Mouse (Mus musculus): ENCODE results near the gene Large1. TPM values are rescaled to one million over a fixed set of nuclear protein-coding genes. Genes with fewer than 3 reads are reported as not detected.

The Large1 gene
- polyA plus RNA-seq, 1 experiment from 2014 or later = 14.8 TPM

DNA sequence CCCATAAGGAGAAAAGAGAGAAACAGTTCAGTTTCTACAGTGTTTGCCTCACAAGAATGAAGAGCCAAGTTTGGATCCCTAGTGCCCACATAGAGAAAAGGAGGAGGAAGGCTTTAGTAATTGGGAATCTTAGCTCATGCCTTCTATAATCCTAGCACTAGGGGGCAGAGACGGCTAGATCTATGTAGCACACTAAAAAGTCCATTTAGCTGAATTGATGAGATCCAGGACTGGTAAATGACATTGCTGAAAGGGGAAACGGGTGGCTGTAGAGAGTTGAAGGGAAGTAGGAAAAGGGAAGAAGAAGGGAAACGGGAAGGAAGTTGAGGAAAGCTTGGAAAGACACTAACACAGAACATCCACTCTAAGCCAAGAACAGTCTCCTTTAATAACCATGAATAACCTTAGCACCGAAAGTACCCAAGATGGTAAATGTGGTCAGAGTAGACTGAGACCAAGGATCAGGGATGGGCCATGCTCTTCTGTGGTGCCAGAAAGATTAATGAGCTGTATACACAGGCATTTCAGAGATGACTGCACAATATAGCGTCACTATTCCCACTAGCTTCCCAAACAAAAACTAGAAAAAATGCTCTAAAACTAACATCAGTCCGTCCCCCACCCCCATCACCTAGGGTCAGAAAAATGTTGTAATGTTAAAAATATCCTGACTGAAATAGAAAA, 119.8 kb downstream of the Large1 start:
- Histone ChIP-seq H3K27ac (ENCODE audit: low read length) (no peak overlapping the region), H3K4me3 (ENCODE audit: low read depth, low read length) (no peak overlapping the region), H3K4me2 (ENCODE audit: low read length) (no peak overlapping the region), H3K9ac (ENCODE audit: low read depth, low read length) (no peak overlapping the region), H3K4me1 (ENCODE audit: control insufficient read depth, insufficient read depth, low read length) (no peaks in the 10 kb centered on the region), H3K9me3 (replicated peaks; ENCODE audit: control insufficient read depth, low read length, poor library complexity, severe bottlenecking) (no peaks in the 10 kb centered on the region), H3K36me3 (ENCODE audit: control insufficient read depth, insufficient read depth, low read length) (no peaks in the 10 kb centered on the region), H3K27me3 (ENCODE audit: control insufficient read depth, insufficient read depth, low read depth, low read length) (no peaks in the 10 kb centered on the region)
- WGBS = 64% methylated on average over 6 of the region's 6 CpGs
- peak; percentile 82 for ATAC-seq

DNA sequence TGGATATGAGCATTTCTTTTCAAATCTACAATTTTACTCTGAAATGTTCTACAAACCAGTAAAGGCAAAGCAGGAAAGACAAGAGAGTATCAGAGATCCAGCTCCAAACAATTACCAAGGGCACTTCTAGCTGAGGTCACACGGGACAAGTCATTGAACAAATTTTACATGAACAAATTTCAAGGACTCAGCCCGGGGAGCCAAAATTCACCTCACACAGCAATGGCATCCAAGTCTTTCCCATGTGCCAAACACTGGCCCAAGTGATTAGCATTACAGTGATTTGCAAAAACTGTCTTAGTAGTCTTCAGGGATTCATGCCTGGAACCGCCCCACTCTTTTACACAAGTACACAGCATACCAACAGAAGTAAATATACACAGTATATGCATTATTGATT, 126.5 kb downstream of the Large1 start:
- Histone ChIP-seq H3K9ac (ENCODE audit: low read depth, low read length) (no peak overlapping the region), H3K36me3 (ENCODE audit: control insufficient read depth, insufficient read depth, low read length) (no peaks in the 10 kb centered on the region), H3K4me1 (ENCODE audit: control insufficient read depth, insufficient read depth, low read length) (peaks cover 4% of the 10 kb centered on the region; the same call in 1 of the 2 replicates), H3K9me3 (replicated peaks; ENCODE audit: control insufficient read depth, low read length, poor library complexity, severe bottlenecking) (no peaks in the 10 kb centered on the region), H3K27me3 (ENCODE audit: control insufficient read depth, insufficient read depth, low read depth, low read length) (no peaks in the 10 kb centered on the region), H3K4me3 (ENCODE audit: low read depth, low read length) (no peak overlapping the region), H3K4me2 (ENCODE audit: low read length) (no peak overlapping the region), H3K27ac (ENCODE audit: low read length) (no peak overlapping the region)
- WGBS = 83% methylated on average over 3 of the region's 3 CpGs
- ATAC-seq = no peak

DNA sequence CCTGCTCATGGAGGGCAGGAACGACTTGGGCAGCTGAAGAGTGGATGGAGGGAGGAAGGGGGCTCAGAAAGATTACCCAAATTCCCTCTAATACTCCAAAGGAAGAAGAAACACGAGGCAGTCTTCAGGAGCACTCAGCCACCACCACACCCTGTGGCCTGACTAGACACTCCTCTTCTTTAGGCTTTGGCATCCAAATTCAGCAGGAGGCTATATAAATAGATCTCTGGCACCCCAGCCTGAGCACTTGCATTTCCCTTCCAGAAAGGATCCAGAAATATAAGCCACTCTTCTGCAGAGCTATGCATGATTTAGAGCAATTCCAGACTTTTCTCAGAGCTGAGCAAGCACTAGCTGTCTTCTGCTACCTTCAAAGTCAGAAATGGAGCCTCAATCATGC, 127.7 kb downstream of the Large1 start:
- no peak overlapping the region for H3K4me2 ChIP-seq (ENCODE audit: low read length)
- no peak overlapping the region for H3K9ac ChIP-seq (ENCODE audit: low read depth, low read length)
- no peaks in the 10 kb centered on the region for H3K27me3 ChIP-seq (ENCODE audit: control insufficient read depth, insufficient read depth, low read depth, low read length)
- no peak for ATAC-seq
- H3K27ac ChIP-seq (ENCODE audit: low read length) = no peak overlapping the region
- H3K4me3 ChIP-seq (ENCODE audit: low read depth, low read length) = no peak overlapping the region
- H3K4me1 ChIP-seq (ENCODE audit: control insufficient read depth, insufficient read depth, low read length) = peaks cover 4% of the 10 kb centered on the region; the same call in 1 of the 2 replicates
- no peaks in the 10 kb centered on the region for H3K9me3 ChIP-seq (replicated peaks; ENCODE audit: control insufficient read depth, low read length, poor library complexity, severe bottlenecking)
- H3K36me3 ChIP-seq (ENCODE audit: control insufficient read depth, insufficient read depth, low read length) = no peaks in the 10 kb centered on the region
- 54% methylated on average over 2 of the region's 2 CpGs for WGBS

DNA sequence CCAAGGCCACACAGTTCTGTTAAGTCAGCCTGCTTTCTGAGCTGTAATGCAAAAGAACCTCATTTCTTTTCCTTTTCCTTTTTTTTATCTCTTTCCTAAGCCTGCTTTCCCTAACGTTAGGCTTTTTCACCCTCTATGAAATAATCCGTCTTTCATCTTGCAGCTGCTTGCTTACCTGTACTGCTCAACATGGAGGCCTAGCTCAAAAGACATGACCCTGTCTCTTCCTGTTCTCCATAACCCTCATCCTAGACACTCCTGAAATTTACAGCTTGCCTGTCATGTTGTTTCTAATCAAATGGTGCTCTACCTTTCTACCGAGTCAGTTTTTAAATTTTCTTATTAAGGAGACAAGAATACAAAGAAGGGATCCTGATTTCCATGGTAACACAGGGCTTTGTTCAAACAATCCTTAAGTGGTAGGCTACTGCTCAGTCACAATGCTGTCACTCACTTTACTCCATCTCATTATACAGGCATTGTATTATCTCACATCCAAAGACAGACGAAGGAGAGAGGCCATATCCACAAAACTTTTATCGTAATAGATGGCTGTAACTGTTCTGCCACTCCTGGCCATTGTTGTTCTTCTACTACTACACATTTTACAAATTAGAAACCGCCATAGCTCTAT, 134.0 kb downstream of the Large1 start:
- Histone ChIP-seq H3K9ac (ENCODE audit: low read depth, low read length) (no peak overlapping the region), H3K4me3 (ENCODE audit: low read depth, low read length) (no peak overlapping the region), H3K4me1 (ENCODE audit: control insufficient read depth, insufficient read depth, low read length) (0 out of 2 replicates have a peak, but pooled peaks cover 6% of the 10 kb centered on the region), H3K27ac (ENCODE audit: low read length) (peak overlapping the region; percentile 17; the same call in 1 of the 2 replicates), H3K36me3 (ENCODE audit: control insufficient read depth, insufficient read depth, low read length) (no peaks in the 10 kb centered on the region), H3K27me3 (ENCODE audit: control insufficient read depth, insufficient read depth, low read depth, low read length) (no peaks in the 10 kb centered on the region), H3K4me2 (ENCODE audit: low read length) (no peak overlapping the region), H3K9me3 (replicated peaks; ENCODE audit: control insufficient read depth, low read length, poor library complexity, severe bottlenecking) (no peaks in the 10 kb centered on the region)
- peak; percentile 78; the same call in 1 of the 2 replicates for ATAC-seq
- 30% methylated on average over 6 of the region's 6 CpGs for WGBS

DNA sequence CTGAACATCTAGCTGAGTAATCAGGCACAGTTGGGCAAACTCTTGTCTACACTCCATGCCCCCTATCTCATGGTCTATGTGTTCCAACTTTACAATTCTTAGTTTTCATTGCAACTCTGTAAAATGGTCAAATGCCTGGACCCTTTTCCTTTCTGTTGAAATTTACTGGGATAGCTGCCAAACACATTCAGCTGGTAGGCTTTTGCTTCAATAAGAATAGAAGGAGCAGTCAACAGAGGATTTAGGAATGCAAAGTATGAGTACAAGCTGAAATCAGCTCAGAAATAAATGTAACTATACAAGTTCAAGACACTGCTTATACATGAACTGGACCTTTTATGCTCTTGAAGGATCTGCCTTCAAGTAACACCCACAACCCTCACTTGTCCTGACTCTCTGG, 146.5 kb downstream of the Large1 start:
- H3K27me3 ChIP-seq (ENCODE audit: control insufficient read depth, insufficient read depth, low read depth, low read length) = no peaks in the 10 kb centered on the region
- no peak overlapping the region for H3K4me3 ChIP-seq (ENCODE audit: low read depth, low read length)
- H3K4me1 ChIP-seq (ENCODE audit: control insufficient read depth, insufficient read depth, low read length) = no peaks in the 10 kb centered on the region
- no peak overlapping the region for H3K9ac ChIP-seq (ENCODE audit: low read depth, low read length)
- H3K9me3 ChIP-seq (replicated peaks; ENCODE audit: control insufficient read depth, low read length, poor library complexity, severe bottlenecking) = no peaks in the 10 kb centered on the region
- H3K4me2 ChIP-seq (ENCODE audit: low read length) = no peak overlapping the region
- H3K36me3 ChIP-seq (ENCODE audit: control insufficient read depth, insufficient read depth, low read length) = no peaks in the 10 kb centered on the region
- H3K27ac ChIP-seq (ENCODE audit: low read length) = no peak overlapping the region
- no peak for ATAC-seq

DNA sequence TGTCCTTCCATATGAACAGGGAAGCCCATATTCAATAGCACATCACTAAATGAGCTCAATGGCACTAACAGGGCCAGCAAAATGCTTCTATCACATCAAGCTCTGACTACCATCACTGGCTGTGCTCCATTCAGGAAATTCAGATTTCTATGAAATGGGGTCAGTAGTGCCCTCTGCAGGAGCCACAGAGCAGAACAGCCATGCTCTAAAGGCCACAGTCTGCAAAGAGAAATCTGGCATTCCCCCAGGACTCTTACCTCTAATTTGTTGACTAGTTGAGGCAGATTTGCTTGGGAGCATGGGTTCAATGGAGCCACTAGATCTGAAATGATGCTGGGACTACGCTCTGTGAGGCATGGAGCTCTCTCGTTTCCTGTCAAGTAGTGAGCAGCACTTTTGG, 151.5 kb downstream of the Large1 start:
- Histone ChIP-seq H3K27ac (ENCODE audit: low read length) (no peak overlapping the region), H3K27me3 (ENCODE audit: control insufficient read depth, insufficient read depth, low read depth, low read length) (no peaks in the 10 kb centered on the region), H3K4me3 (ENCODE audit: low read depth, low read length) (no peak overlapping the region), H3K9ac (ENCODE audit: low read depth, low read length) (no peak overlapping the region), H3K9me3 (replicated peaks; ENCODE audit: control insufficient read depth, low read length, poor library complexity, severe bottlenecking) (no peaks in the 10 kb centered on the region), H3K4me2 (ENCODE audit: low read length) (no peak overlapping the region), H3K36me3 (ENCODE audit: control insufficient read depth, insufficient read depth, low read length) (no peaks in the 10 kb centered on the region), H3K4me1 (ENCODE audit: control insufficient read depth, insufficient read depth, low read length) (no peaks in the 10 kb centered on the region)
- no peak for ATAC-seq
- 97% methylated on average over 2 of the region's 2 CpGs for WGBS

DNA sequence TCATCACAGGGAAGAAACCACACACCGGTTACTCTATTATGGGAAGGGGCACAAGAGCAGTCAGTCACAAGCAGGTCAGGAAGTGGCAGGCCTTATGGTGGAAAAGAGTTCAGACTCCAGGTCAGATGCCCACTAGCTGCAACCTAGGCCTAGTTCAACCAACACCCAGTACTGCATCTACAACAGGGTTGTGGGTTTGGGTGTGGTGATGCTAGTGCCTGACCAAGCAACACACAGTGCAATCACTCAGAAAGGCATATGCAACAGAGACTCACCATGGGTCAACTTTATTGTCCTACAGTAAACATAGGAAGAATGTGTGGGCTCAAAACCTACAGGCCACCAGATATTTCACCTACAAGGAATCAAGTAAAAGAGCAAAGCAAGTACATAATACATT, 155.6 kb downstream of the Large1 start:
- no peaks in the 10 kb centered on the region for H3K36me3 ChIP-seq (ENCODE audit: control insufficient read depth, insufficient read depth, low read length)
- no peaks in the 10 kb centered on the region for H3K27me3 ChIP-seq (ENCODE audit: control insufficient read depth, insufficient read depth, low read depth, low read length)
- no peak for ATAC-seq
- no peaks in the 10 kb centered on the region for H3K9me3 ChIP-seq (replicated peaks; ENCODE audit: control insufficient read depth, low read length, poor library complexity, severe bottlenecking)
- H3K9ac ChIP-seq (ENCODE audit: low read depth, low read length) = no peak overlapping the region
- no peak overlapping the region for H3K4me2 ChIP-seq (ENCODE audit: low read length)
- H3K4me1 ChIP-seq (ENCODE audit: control insufficient read depth, insufficient read depth, low read length) = no peaks in the 10 kb centered on the region
- 100% methylated on average over 1 of the region's 1 CpGs for WGBS
- H3K27ac ChIP-seq (ENCODE audit: low read length) = no peak overlapping the region
- H3K4me3 ChIP-seq (ENCODE audit: low read depth, low read length) = no peak overlapping the region

DNA sequence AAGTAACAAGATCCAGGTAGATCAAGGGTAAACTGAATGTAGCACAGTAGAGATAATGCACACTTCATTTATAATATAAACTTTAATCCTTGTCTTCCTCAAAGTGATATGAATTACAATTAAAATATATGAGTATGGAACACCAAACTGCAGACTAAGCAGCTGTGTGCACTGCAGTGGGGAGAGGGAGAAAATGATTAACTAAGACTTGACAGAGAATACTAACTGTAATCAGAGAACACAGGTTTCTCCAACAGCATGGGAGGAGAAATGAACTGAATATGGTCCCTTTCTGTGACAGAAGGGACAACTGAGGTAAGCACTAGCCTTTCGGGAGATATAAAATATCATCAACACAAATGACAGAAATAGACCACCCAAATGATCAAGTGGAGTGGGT, 164.7 kb downstream of the Large1 start:
- no peaks in the 10 kb centered on the region for H3K4me1 ChIP-seq (ENCODE audit: control insufficient read depth, insufficient read depth, low read length)
- H3K9ac ChIP-seq (ENCODE audit: low read depth, low read length) = no peak overlapping the region
- no peak for ATAC-seq
- H3K9me3 ChIP-seq (replicated peaks; ENCODE audit: control insufficient read depth, low read length, poor library complexity, severe bottlenecking) = no peaks in the 10 kb centered on the region; the same call in 1 of the 2 replicates
- no peak overlapping the region for H3K4me2 ChIP-seq (ENCODE audit: low read length)
- H3K27ac ChIP-seq (ENCODE audit: low read length) = no peak overlapping the region
- H3K27me3 ChIP-seq (ENCODE audit: control insufficient read depth, insufficient read depth, low read depth, low read length) = no peaks in the 10 kb centered on the region
- WGBS = 97% methylated on average over 1 of the region's 1 CpGs
- H3K36me3 ChIP-seq (ENCODE audit: control insufficient read depth, insufficient read depth, low read length) = no peaks in the 10 kb centered on the region
- no peak overlapping the region for H3K4me3 ChIP-seq (ENCODE audit: low read depth, low read length)

DNA sequence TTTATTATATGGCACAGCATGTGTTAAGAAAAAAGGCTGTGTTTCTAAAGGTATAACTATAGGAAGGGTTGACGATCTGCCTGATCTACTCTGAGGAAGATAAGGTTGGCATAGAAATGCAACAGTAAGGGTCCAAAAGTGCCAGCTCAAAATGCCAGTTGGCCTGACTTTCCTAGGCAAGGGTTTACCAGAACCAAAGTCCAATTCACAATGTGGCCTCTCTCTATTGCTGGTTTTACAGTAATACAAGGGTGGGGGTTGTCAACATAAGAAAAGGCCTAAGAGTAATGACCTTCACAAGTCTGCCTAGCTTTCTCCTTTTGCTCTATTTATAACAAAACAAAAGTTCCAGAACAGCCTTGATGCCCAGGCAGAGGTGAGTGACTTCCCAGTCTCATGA, 166.0 kb downstream of the Large1 start:
- WGBS = 83% methylated on average over 1 of the region's 1 CpGs
- no peak for ATAC-seq
- no peaks in the 10 kb centered on the region for H3K27me3 ChIP-seq (ENCODE audit: control insufficient read depth, insufficient read depth, low read depth, low read length)
- H3K4me3 ChIP-seq (ENCODE audit: low read depth, low read length) = no peak overlapping the region
- no peaks in the 10 kb centered on the region for H3K36me3 ChIP-seq (ENCODE audit: control insufficient read depth, insufficient read depth, low read length)
- H3K27ac ChIP-seq (ENCODE audit: low read length) = no peak overlapping the region
- H3K4me2 ChIP-seq (ENCODE audit: low read length) = no peak overlapping the region
- H3K9ac ChIP-seq (ENCODE audit: low read depth, low read length) = no peak overlapping the region
- H3K4me1 ChIP-seq (ENCODE audit: control insufficient read depth, insufficient read depth, low read length) = no peaks in the 10 kb centered on the region
- no peaks in the 10 kb centered on the region; the same call in 1 of the 2 replicates for H3K9me3 ChIP-seq (replicated peaks; ENCODE audit: control insufficient read depth, low read length, poor library complexity, severe bottlenecking)
